9 mouse cellular contexts compared by ENCODE assay signal in the genomic region with DNA sequence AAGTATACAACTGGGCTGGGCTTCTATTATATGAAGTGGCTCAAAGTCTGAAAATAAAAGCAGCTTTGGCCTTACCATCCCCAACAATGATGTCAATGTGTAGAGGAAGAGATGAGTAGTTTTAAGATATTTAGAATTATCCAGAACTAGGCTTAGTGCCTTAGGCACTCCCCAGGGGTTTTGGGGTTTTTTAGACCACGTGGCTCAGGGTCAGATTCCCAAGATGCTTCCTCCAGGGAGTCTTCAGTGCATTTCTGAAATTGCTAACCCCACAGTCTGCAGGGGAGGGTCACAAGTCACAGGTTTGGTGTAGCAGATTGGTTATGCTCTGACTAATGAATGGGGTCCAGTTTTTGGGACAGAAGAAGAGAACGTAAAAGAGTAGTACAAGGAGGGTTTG.
"Had no signal": no experiment of that assay in that cellular context is flagged by ENCODE, and none has a peak within 500 bp of the region (broad histone marks: within the 10 kb centered on the region; RNA-seq: fewer than 3 reads in every experiment).

No protein-coding gene starts in this region.

- H3K27ac ChIP-seq: kidney, embryonic 15.5 days; left cerebral cortex, adult 2 months; liver, embryonic 13.5 days; midbrain, embryonic 10.5 days; neural tube, embryonic 12.5 days; neural tube, embryonic 15.5 days; stomach, postnatal 0 days had no signal

- H3K27me3 ChIP-seq: kidney, embryonic 15.5 days; liver, embryonic 13.5 days; neural tube, embryonic 12.5 days; neural tube, embryonic 15.5 days had no signal

- H3K9me3 ChIP-seq: kidney, embryonic 15.5 days; liver, embryonic 13.5 days; megakaryocyte, embryonic 14.5 days; midbrain, embryonic 10.5 days; neural tube, embryonic 12.5 days; neural tube, embryonic 15.5 days had no signal

- H3K36me3 ChIP-seq: neural tube, embryonic 15.5 days had no signal

- H3K4me2 ChIP-seq: kidney, embryonic 15.5 days; liver, embryonic 13.5 days; lung, embryonic 14.5 days; neural tube, embryonic 12.5 days; neural tube, embryonic 15.5 days had no signal

- H3K4me3 ChIP-seq: kidney, embryonic 15.5 days; left cerebral cortex, adult 2 months; liver, embryonic 13.5 days; megakaryocyte, embryonic 14.5 days; midbrain, embryonic 10.5 days; neural tube, embryonic 12.5 days; neural tube, embryonic 15.5 days had no signal

- H3K4me1 ChIP-seq: midbrain, embryonic 10.5 days; neural tube, embryonic 15.5 days had no signal

- H3K9ac ChIP-seq: kidney, embryonic 15.5 days; liver, embryonic 13.5 days; lung, embryonic 14.5 days; neural tube, embryonic 12.5 days; neural tube, embryonic 15.5 days had no signal
